In genomic region chr19:60513431-60513830, GRCm38 (mm10) we compare ENCODE assay signal across 16 mouse cellular contexts. TPM values are rescaled to one million over a fixed set of nuclear protein-coding genes. Genes with fewer than 3 reads are reported as not detected.
A peak's percentile ranks its signal among the peaks of the same experiment; 100 is the strongest.
DNase-seq lines count a peak whose midpoint lies in the region; ATAC-seq and TF ChIP-seq lines count a peak whose summit lies in the region.
"Had no signal": no experiment of that assay in that cellular context is flagged by ENCODE, and none has a peak within 500 bp of the region (broad histone marks: within the 10 kb centered on the region; RNA-seq: fewer than 3 reads in every experiment).

No protein-coding gene starts in this region.

- TF ChIP-seq EP300 in stomach, postnatal 0 days (optimal IDR thresholded peaks at IDR 0.05), result no peak

- WGBS in intestine, postnatal 0 days, result 53% methylated on average over 3 of the region's 3 CpGs
- WGBS in intestine, embryonic 15.5 days, result 51% methylated on average over 3 of the region's 3 CpGs
- 45% methylated on average over 3 of the region's 3 CpGs for WGBS in midbrain, postnatal 0 days
- 45% methylated on average over 3 of the region's 3 CpGs for WGBS in midbrain, embryonic 16.5 days
- WGBS in stomach, postnatal 0 days, result 60% methylated on average over 3 of the region's 3 CpGs

- no peaks in the 10 kb centered on the region for H3K27me3 ChIP-seq in intestine, postnatal 0 days (replicated peaks; ENCODE audit: control insufficient read depth, insufficient read depth, low read length)
- no peaks in the 10 kb centered on the region for H3K27me3 ChIP-seq in intestine, embryonic 15.5 days (replicated peaks)
- H3K27me3 ChIP-seq in midbrain, postnatal 0 days (ENCODE audit: insufficient read depth, low read length), result no peaks in the 10 kb centered on the region
- no peaks in the 10 kb centered on the region for H3K27me3 ChIP-seq in midbrain, embryonic 16.5 days (ENCODE audit: control insufficient read depth, insufficient read depth, low read depth, low read length)
- no peaks in the 10 kb centered on the region for H3K27me3 ChIP-seq in stomach, postnatal 0 days (ENCODE audit: control insufficient read depth, insufficient read depth, low read length)
- H3K27me3 ChIP-seq: embryonic facial prominence, embryonic 15.5 days; kidney, embryonic 15.5 days had no signal

- no peak overlapping the region for H3K9ac ChIP-seq in intestine, postnatal 0 days (ENCODE audit: low read depth, low read length)
- no peak overlapping the region for H3K9ac ChIP-seq in intestine, embryonic 15.5 days
- no peak overlapping the region for H3K9ac ChIP-seq in midbrain, postnatal 0 days (replicated peaks; ENCODE audit: low read length, poor library complexity, severe bottlenecking)
- H3K9ac ChIP-seq in midbrain, embryonic 16.5 days (ENCODE audit: low read depth, low read length), result no peak overlapping the region
- no peak overlapping the region for H3K9ac ChIP-seq in stomach, postnatal 0 days (ENCODE audit: low read length)
- H3K9ac ChIP-seq: embryonic facial prominence, embryonic 15.5 days; heart, embryonic 12.5 days; hindbrain, embryonic 14.5 days; kidney, embryonic 15.5 days had no signal

- intact Hi-C loops in heart, postnatal 10 days (cut with DNase I), result no loop called here

- TF ChIP-seq CTCF in intestine, postnatal 0 days (IDR thresholded peaks at IDR 0.05; ENCODE audit: low read depth), result peak; percentile 43; the same call in 1 of the 2 replicates
- peak; percentile 53 for TF ChIP-seq CTCF in midbrain, postnatal 0 days (IDR thresholded peaks at IDR 0.05)
- peak; percentile 52 for TF ChIP-seq CTCF in stomach, postnatal 0 days (IDR thresholded peaks at IDR 0.05; ENCODE audit: low read depth)

- no peak overlapping the region for H3K4me3 ChIP-seq in intestine, postnatal 0 days (ENCODE audit: low read depth, low read length)
- no peak overlapping the region for H3K4me3 ChIP-seq in intestine, embryonic 15.5 days (replicated peaks)
- no peak overlapping the region for H3K4me3 ChIP-seq in midbrain, postnatal 0 days (ENCODE audit: low read depth, low read length)
- H3K4me3 ChIP-seq in midbrain, embryonic 16.5 days (ENCODE audit: low read depth, low read length), result no peak overlapping the region
- no peak overlapping the region for H3K4me3 ChIP-seq in stomach, postnatal 0 days (ENCODE audit: low read depth, low read length)
- H3K4me3 ChIP-seq: embryonic facial prominence, embryonic 15.5 days; heart, embryonic 12.5 days; kidney, embryonic 15.5 days; limb, embryonic 10.5 days had no signal

- no peaks in the 10 kb centered on the region for H3K36me3 ChIP-seq in intestine, postnatal 0 days (ENCODE audit: control insufficient read depth, insufficient read depth)
- H3K36me3 ChIP-seq in intestine, embryonic 15.5 days, result no peaks in the 10 kb centered on the region
- H3K36me3 ChIP-seq in midbrain, postnatal 0 days (ENCODE audit: insufficient read depth, low read length), result no peaks in the 10 kb centered on the region
- H3K36me3 ChIP-seq in midbrain, embryonic 16.5 days (ENCODE audit: control insufficient read depth, insufficient read depth, low read length), result no peaks in the 10 kb centered on the region
- H3K36me3 ChIP-seq in stomach, postnatal 0 days (ENCODE audit: control insufficient read depth, insufficient read depth, low read length), result no peaks in the 10 kb centered on the region
- H3K36me3 ChIP-seq: embryonic facial prominence, embryonic 15.5 days; heart, embryonic 12.5 days; kidney, embryonic 15.5 days; limb, embryonic 10.5 days had no signal

- no peak overlapping the region for H3K27ac ChIP-seq in intestine, postnatal 0 days (ENCODE audit: low read depth, low read length)
- no peak overlapping the region for H3K27ac ChIP-seq in intestine, embryonic 15.5 days
- H3K27ac ChIP-seq in midbrain, postnatal 0 days (ENCODE audit: low read depth, low read length), result no peak overlapping the region
- H3K27ac ChIP-seq in midbrain, embryonic 16.5 days (ENCODE audit: low read length), result no peak overlapping the region
- no peak overlapping the region for H3K27ac ChIP-seq in stomach, postnatal 0 days (replicated peaks)
- H3K27ac ChIP-seq: embryonic facial prominence, embryonic 15.5 days; hindbrain, embryonic 14.5 days; kidney, embryonic 15.5 days; limb, embryonic 10.5 days; macrophage had no signal

- no peak overlapping the region for H3K4me2 ChIP-seq in intestine, postnatal 0 days (replicated peaks; ENCODE audit: low read depth)
- H3K4me2 ChIP-seq in intestine, embryonic 15.5 days (replicated peaks), result no peak overlapping the region
- no peak overlapping the region for H3K4me2 ChIP-seq in midbrain, postnatal 0 days (ENCODE audit: low read depth, low read length, poor library complexity, severe bottlenecking)
- no peak overlapping the region for H3K4me2 ChIP-seq in midbrain, embryonic 16.5 days (ENCODE audit: low read length)
- no peak overlapping the region for H3K4me2 ChIP-seq in stomach, postnatal 0 days (replicated peaks; ENCODE audit: low read depth)
- H3K4me2 ChIP-seq: embryonic facial prominence, embryonic 15.5 days; heart, embryonic 12.5 days; hindbrain, embryonic 14.5 days; kidney, embryonic 15.5 days had no signal

- ATAC-seq in intestine, postnatal 0 days, result no peak
- no peak for ATAC-seq in intestine, embryonic 15.5 days
- ATAC-seq in midbrain, postnatal 0 days (ENCODE audit: low FRiP score), result no peak
- ATAC-seq in midbrain, embryonic 16.5 days, result no peak
- ATAC-seq in stomach, postnatal 0 days (ENCODE audit: low FRiP score, low TSS enrichment), result no peak

- no peaks in the 10 kb centered on the region for H3K9me3 ChIP-seq in intestine, postnatal 0 days (ENCODE audit: control insufficient read depth)
- no peaks in the 10 kb centered on the region for H3K9me3 ChIP-seq in intestine, embryonic 15.5 days
- H3K9me3 ChIP-seq in midbrain, postnatal 0 days (ENCODE audit: low read length), result no peaks in the 10 kb centered on the region
- H3K9me3 ChIP-seq in midbrain, embryonic 16.5 days (replicated peaks; ENCODE audit: control insufficient read depth, low read length, poor library complexity, severe bottlenecking), result no peaks in the 10 kb centered on the region
- H3K9me3 ChIP-seq in stomach, postnatal 0 days (ENCODE audit: control insufficient read depth, low read length), result no peaks in the 10 kb centered on the region
- H3K9me3 ChIP-seq: embryonic facial prominence, embryonic 15.5 days; heart, embryonic 12.5 days; kidney, embryonic 15.5 days; limb, embryonic 10.5 days had no signal

- H3K4me1 ChIP-seq in intestine, postnatal 0 days (replicated peaks; ENCODE audit: control insufficient read depth, insufficient read depth, low read length), result no peaks in the 10 kb centered on the region
- no peaks in the 10 kb centered on the region for H3K4me1 ChIP-seq in intestine, embryonic 15.5 days (replicated peaks)
- no peaks in the 10 kb centered on the region for H3K4me1 ChIP-seq in midbrain, postnatal 0 days (ENCODE audit: insufficient read depth, low read length)
- no peaks in the 10 kb centered on the region for H3K4me1 ChIP-seq in midbrain, embryonic 16.5 days (ENCODE audit: control insufficient read depth, insufficient read depth, low read length)
- H3K4me1 ChIP-seq in stomach, postnatal 0 days (replicated peaks; ENCODE audit: control insufficient read depth, insufficient read depth), result no peaks in the 10 kb centered on the region
- H3K4me1 ChIP-seq: embryonic facial prominence, embryonic 15.5 days; heart, embryonic 12.5 days; kidney, embryonic 15.5 days; limb, embryonic 10.5 days had no signal

- DNase-seq in midbrain, postnatal 0 days (ENCODE audit: low spot score), result no peak
- DNase-seq in R1 (ENCODE audit: low read depth, low spot score), result peak; percentile 9
- no peak for DNase-seq in stomach, postnatal 0 days (ENCODE audit: low spot score)
- DNase-seq in heart, postnatal 10 days, result no peak
- DNase-seq: cerebellum, adult 9-11 months had no signal

RNA-seq across cellular contexts. Expression of gene Prlhr, which starts 45.3 kb away (rescaled TPM):
- not detected in 2 replicates for polyA plus RNA-seq in intestine, postnatal 0 days (2015; fragmentation: Nextera tagmentation; extraction: Ambion mirVana)
- not detected in 2 replicates for polyA plus RNA-seq in intestine, embryonic 15.5 days (2015; fragmentation: Nextera tagmentation; extraction: Ambion mirVana)
- total RNA-seq in midbrain, postnatal 0 days (2014; rRNA removed), result 6.7 and 9.7 TPM in 2 replicates
- polyA plus RNA-seq in midbrain, postnatal 0 days (2015; fragmentation: Nextera tagmentation; extraction: Ambion mirVana), result 0.38 and 0.41 TPM in 2 replicates
- polyA plus RNA-seq in midbrain, embryonic 16.5 days (2015; fragmentation: Nextera tagmentation; extraction: Ambion mirVana), result 0.39 and 0.60 TPM in 2 replicates
- not detected in 2 replicates for polyA plus RNA-seq in stomach, postnatal 0 days (2015; fragmentation: Nextera tagmentation; extraction: Ambion mirVana)
- not detected for total RNA-seq in heart, postnatal 10 days (2021)
- polyA plus RNA-seq: embryonic facial prominence, embryonic 15.5 days; heart, embryonic 12.5 days; limb, embryonic 10.5 days; macrophage; spleen, adult 2 months; thymus, postnatal 0 days had no signal
